Mouse (Mus musculus) CD4-positive, CD25-positive, alpha-beta regulatory T cell, adult 4 months (primary cell): Measurements from ENCODE around the gene 6030408B16Rik. TPM values are rescaled to one million over a fixed set of nuclear protein-coding genes. Genes with fewer than 3 reads are reported as not detected.
A peak's percentile ranks its signal among the peaks of the same experiment; 100 is the strongest.

Experiments
- ATAC-seq: one replicate; pipeline ENCODE4 v1.8.0; 2017
- polyA plus RNA-seq, 2 experiments: library from polyadenylated mRNA; unstranded; fragments of 100-300 nt; shearing (Covaris generic); gene quantifications; one replicate each; pipeline ENCODE4 v1.2.1; 2017

The 6030408B16Rik gene
- not detected for polyA plus RNA-seq

DNA sequence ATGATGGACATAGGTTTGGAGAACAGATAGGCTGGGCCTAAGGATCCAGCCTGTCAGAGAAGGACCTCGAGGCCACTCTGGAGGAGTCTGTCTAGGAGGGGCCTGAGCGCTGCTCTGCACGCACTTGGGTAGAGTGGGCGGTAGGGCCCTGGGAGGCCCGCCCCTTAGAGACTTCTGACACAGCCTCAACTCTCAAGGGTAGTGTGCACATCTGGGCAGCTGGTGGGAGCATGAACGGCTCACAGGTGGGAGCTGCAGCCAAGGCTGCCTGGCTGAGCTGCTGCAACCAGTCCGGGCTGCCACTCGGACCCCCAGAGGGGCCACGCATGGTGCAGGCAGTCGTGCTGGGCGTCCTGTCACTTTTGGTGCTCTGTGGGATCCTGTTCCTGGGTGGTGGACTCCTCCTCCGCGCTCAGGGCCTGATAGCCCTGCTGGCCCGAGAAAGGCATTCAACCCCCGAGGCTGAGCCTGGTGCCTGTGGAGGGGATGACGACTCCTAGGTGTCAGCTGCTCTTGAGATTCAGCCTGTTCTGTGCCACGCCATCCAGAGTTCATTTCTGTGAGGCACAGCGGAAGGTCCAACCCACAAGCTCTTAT, at the start of gene 6030408B16Rik:
Gene 6030408B16Rik, plus strand, starts transcription at position 188 of the 597 bp plus-strand sequence.
- no peak for ATAC-seq

DNA sequence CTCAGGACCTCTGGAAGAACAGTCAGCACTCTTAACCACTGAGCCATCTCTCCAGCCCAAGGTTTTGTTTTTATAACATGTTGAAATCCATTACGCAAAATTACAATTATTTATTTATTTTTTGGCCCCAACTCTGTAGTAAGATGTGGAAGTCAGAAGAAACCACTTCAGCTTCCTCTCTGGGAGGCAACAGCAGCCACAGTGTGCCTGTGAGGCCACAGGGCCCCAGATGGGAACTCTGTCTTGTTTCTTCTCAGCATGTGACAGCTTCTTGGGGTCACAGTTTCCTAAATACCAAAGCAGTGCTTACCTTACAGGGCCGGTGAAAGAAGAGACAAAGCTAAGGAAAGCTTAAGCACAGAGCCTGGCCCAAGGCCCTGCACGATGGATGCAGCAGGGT, 49.0 kb upstream of the 6030408B16Rik start:
- ATAC-seq: no peak

DNA sequence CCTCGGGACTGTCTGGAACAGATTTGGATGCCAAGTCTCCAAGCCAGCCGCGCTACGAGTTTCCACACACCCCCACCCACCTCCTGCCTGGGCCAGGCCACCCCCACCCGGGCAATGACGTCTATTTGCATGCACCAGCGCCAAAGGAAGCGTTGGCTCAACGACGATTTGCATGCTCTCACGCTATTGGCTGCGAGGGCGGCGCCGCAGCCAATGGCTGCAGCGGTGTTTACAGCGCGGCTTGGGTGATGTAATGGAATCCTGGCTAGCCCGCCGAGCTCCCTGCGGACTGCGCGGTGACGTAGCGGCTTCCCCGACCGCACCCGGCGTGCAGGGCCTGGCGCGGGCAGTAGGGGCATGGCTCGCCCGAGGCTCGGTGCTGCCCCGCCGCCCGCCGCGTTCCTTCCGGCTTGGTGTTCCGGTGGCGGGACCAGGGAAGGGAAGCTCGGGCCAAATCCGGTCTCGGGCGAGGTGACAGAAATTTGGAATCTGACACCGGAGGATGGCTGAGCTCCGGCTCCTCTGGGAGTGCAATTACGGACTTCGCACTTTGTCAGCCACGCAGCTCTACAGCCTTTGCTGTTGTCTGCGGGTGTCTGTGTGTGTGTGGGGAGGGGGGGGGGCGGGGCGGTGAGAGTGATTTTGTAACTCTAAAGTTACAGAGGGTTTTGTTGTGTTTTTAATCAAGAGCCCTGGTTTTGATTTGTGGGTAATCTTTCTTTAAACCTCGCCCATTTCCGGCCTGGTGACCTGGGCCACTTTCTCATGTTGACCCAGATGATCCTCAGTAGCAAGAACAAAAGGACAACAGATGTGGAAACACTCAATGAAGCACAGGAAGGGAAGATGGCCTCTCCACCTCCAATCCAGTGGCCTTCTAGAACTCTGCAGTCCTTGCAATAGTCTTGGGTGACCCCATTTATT, 46.5 kb upstream of the 6030408B16Rik start:
- ATAC-seq: peak; percentile 91

- peak; percentile 36 for ATAC-seq
Observed at GRCm38 (mm10) chr15:101247155-101247498, 45.9 kb upstream of the 6030408B16Rik start.

DNA sequence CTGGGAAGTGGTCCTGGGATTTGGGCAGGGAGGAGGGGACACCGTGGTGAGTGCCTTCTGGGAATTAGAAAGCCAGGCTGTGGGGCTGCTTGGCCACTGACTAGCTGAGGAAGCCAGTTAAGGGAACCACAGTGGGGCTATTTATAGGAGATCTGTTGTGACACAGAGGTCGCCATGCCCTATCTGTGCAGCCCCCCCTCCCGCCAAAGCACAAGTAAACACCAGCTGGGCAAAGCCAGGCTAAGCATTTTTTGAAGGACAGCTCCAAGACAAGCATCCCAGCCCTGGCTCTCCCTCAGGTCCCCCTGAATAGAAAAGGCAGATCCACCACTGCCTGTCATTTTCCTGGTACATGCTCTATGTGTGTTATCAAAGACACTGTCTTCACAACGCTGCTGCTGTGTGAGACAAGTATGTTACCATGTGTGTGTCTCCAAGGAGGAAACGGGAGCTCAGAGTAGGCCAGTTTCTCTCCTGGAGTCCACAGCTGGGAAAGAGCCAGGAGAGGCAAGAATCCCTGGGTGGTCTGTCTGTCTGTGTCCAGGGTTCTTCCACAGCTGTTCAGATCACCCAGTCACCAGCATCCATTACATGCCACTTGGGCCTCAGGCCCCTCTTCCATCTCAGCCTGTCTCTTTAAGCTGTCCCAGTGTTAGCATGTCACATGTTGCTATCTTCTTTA, 44.8 kb upstream of the 6030408B16Rik start:
- no peak for ATAC-seq

DNA sequence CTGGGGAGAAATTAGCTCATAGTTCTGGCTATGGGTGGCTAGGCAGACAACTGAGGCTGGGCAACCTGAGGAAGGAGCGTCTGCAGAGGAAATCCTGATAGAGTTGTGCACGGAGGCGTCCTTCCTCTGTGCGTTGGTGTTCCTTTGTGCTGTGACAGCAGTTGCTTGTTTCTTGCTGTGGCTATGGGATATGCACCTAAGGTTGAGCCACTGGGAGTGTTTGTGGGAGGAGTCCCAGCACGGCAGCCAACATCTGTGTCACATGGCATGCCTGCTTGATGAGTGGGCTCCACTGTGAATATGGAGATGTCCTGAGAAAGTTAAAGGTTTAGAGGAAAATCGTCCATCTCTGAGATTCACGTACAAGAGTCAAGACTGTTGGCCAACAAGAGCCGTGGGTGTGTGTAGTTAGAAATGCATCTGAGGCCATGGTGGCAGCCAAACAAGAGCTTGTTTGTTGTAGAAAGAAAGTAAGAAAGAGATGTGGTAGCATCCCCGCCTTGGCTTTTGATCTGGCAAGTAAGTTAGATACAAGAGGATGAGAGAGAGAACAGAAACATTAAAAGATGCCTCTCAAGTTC, 42.7 kb upstream of the 6030408B16Rik start:
- ATAC-seq: no peak

GRCm38 (mm10) chr15:101251930-101252329, 41.1 kb upstream of the 6030408B16Rik start:
- no peak for ATAC-seq

GRCm38 (mm10) chr15:101252614-101253013, 40.4 kb upstream of the 6030408B16Rik start:
- ATAC-seq: no peak

DNA sequence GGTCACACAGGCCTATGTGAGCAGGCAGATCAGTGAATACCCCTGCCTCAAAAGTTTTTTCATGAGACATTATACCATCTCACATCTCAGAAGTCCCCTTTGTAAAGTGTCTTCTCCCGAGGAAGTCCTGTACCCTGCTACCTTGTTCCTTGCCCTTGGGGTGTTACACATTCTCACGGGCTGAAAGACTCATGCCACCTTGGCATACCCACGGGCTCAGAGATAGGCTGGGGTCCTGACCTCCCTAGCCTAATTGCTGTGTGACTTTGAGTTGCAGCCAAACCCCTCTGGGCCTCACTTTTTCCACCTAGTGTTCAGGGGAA, 39.5 kb upstream of the 6030408B16Rik start:
- no peak for ATAC-seq

DNA sequence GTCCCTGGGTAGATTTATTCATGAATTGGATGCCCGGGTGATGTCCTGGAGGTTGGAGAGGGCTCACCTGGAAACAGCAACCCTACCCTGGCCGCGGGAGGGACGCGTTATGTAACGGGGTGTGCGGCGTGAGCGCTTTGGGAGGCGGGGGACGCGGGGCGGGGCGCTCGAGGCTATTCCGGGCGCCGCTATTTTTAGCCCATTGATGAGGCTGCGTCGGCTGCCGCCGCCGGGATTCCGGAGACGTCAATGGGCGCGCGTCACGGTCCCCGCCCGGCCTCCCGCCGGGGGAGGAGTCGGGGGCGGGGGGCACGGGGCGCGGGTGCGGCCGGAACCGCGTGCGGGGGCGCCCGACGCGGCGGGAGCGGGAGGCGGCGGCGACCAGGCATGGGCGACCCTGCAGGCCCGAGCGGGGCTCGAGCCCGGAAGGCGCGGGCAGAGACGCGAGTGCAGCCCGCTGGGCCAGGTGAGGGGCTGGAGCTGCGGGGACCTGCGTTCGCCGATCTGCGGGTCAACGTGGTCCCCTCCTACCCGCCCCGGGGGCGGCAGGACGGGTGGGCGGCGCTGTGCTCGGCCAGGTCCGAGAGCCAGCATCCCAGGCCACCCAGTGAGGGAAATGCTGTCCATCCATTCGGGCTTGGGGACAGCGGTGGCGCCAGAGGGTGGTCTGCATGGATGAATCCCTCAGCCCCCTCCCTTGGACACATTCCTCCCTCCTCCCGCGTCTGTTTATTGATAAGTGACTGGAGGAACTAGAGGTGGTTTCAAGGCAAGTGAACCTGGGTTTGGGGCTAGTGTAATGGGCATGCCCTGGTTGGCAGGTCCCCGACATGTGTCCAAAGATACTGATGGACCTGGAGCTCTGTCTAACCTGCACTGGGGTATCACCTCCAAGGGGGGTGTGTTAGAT, 38.9 kb upstream of the 6030408B16Rik start, which contains the start of gene Nr4a1:
Gene Nr4a1, plus strand, starts transcription at position 384 of the 910 bp plus-strand sequence.
- peak; percentile 61 for ATAC-seq

- no peak for ATAC-seq
Observed at GRCm38 (mm10) chr15:101255842-101256462, 37.1 kb upstream of the 6030408B16Rik start.

DNA sequence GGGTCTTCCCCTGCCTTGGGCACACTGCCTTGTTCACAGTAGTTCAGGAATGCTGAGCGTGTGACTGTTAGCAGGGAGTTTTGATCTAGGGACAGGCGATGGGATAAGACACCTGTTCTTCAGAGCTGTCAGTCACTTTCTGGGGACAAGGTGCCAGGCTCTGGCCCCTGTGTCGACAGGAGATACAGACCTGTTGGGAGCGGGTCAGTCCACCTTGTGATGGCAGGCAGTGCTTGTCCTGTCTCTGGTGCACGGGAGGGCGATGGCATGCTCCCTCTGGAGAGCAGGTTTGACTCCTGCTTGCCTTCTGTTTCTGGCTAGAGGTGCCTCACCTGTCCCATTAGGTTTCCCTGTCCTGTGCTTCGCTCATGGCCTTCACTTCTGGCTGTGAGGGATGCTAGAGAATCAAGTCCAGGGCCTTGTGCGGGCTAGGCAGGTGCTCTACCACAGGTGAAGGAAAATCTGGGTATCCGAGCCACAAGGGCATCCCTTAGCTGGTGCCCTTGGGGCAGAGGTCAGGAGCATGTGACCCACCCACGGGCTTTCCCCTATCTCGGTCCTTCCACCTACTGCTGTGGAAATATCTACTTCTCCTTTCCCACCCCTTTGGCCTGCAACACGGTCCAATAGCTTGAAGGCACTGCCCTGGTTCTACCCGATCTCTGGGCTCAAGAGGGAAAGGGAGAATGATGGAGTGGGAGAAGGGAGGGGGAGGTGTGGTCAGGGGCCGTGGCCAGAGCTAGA, 36.4 kb upstream of the 6030408B16Rik start:
- no peak for ATAC-seq

DNA sequence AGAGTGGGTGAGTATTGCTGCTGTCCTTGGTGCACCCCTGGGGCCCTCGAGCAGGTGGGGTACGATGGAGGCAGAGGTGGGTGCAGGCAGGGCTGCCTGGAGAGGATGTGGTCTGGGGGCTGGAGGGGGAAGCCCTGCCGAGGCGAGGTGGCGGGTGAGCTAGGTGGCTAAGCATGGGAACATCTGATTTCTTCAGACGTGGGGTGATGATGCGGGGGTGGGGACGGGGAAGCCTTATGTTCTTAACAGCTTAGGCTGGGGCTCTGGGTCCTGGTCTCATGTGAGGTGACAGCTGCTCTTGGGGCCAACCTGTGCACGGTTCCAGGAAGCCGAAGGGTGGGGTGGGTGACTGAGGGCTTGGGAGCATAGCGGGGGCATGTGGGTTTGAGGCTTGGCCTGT, 34.6 kb upstream of the 6030408B16Rik start:
- ATAC-seq: peak; percentile 66

- ATAC-seq: no peak
Observed at GRCm38 (mm10) chr15:101259922-101260321, 33.1 kb upstream of the 6030408B16Rik start.

GRCm38 (mm10) chr15:101260387-101260786, 32.6 kb upstream of the 6030408B16Rik start:
- ATAC-seq: no peak

DNA sequence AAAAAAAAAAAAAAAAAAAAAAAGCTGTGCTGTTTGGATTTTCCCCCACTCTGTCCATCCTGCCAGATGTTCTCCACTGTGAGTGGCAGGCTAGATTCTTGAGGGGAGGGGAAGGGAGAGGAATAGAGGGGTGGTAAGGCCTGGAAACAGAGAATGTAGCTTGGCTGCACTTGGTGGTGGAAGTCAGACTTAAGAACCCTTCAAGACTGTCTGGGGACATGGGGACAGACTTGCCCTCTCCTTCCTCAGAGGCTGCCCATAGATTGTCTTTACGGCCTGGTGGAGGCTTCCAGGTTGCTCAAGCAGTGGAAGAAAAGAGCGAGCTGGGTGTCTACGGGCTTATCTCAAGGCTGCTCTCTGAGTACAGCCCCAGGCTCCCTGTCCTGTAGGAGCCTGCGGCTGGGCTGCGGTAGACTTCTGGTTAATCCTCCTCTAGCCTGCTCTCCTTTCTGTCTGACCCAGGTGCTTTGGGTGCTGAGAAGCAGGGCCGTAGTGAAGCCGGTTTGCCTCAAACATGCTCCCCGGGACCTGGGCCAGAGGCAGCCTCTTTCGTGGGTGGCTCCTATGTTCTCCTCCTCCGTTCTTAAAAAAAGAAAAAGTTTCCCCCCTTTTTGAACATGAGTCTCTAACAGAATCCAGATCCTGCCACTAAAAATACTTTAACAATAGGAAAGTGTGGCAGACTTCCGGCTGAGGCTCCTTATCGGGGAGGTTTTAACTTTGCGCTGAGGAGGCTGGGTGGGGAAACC, 32.0 kb upstream of the 6030408B16Rik start:
- no peak for ATAC-seq

DNA sequence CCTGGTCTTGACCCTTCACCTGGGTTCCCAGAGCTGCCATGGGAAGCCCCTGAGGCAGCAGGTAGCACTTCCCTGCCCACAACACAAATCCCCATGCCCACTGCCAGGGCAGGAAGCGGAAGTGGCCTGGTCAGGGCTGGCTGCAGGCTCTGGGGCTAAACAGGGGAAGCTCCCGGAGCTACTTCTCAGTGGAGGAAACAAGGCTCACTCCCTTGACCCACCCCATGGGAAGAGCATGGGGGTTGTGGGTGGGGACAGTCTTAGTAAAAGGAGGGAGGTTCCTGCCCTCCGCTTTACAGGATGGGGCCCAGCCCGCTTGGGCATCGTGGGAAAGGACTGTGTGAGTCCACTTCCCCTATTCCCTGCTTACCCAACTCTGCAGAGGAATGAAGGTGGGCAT, 30.5 kb upstream of the 6030408B16Rik start:
- no peak for ATAC-seq

DNA sequence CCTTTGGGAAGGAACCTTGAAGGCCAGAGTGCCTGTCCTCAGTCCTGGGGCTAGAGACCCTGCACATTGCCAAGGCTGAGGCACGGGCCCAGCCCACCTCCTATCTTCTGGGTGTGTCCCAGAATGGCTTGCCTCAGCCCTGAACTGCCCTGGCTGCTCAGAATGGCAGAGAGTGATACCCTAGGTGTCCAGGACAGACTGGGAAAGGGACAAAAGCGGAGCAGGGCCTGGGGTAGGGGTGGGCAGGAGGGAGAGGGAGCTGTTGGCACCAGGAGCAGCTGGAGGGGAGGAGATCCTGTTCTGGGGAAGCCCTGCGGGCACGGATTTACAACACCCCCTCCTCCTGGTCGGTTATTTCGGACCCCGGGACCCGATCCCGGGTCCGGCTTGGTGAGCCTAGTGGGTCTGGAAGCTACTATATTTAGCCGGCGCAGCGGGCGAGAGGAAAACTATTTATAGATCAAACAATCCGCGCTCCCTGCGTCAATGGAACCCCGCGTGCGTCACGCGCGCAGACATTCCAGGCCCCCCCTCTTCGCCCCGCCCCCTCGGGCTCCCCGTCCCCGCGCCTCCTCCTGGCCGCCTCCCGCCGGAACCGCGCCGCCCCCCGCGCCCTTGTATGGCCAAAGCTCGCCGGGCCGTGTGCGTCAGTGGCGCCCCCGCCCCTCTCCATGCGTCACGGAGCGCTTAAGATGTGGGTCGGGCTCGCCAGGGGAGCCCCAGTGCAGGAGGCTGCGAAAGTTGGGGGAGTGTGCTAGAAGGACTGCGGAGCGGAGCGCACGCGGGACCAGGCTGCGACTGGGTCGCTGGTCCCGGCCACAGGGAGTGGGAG, 26.7 kb upstream of the 6030408B16Rik start:
- ATAC-seq: peak; percentile 87
